Mouse (Mus musculus): Measurements from ENCODE around the gene Plcl1.

GRCm38 (mm10) chr1:55445689-55446044, 39.9 kb downstream of the Plcl1 start:
- TF ChIP-seq CTCF (conservative IDR thresholded peaks at IDR 0.05 in 1 of 2, IDR thresholded peaks at IDR 0.05 in 1 of 2; ENCODE audit: low read depth in 2 of 2, low read length in 2 of 2) (no peak), POLR2AphosphoS2 (IDR thresholded peaks at IDR 0.05; ENCODE audit: low read depth, low read length) (no peak), CHD1 (IDR thresholded peaks at IDR 0.05; ENCODE audit: low read depth, low read length) (no peak), CHD2 (IDR thresholded peaks at IDR 0.05; ENCODE audit: low read length) (no peak), RAD21 (IDR thresholded peaks at IDR 0.05; ENCODE audit: low read depth, low read length) (no peak), ZC3H11A (IDR thresholded peaks at IDR 0.05; ENCODE audit: low read depth, low read length) (no peak), EP300 (IDR thresholded peaks at IDR 0.05; ENCODE audit: low read length) (no peak), POLR2A (IDR thresholded peaks at IDR 0.05; ENCODE audit: low read depth, low read length) (no peak), MAX (IDR thresholded peaks at IDR 0.05; ENCODE audit: low read length) (no peak), JUND (conservative IDR thresholded peaks at IDR 0.05; ENCODE audit: low read depth, low read length) (no peak), HCFC1 (IDR thresholded peaks at IDR 0.05; ENCODE audit: low read depth, low read length) (no peak), USF1 (IDR thresholded peaks at IDR 0.05; ENCODE audit: low read depth, low read length) (no peak), RCOR1 (conservative IDR thresholded peaks at IDR 0.05; ENCODE audit: low read depth, low read length) (no peak)

Measured in CH12.LX (cell line).